Mouse (Mus musculus): Measurements from ENCODE around the gene Zfp827. TPM values are rescaled to one million over a fixed set of nuclear protein-coding genes. Genes with fewer than 3 reads are reported as not detected.

Gene Zfp827
- total and polyA plus RNA-seq, 3 experiments, result 3.1 to 19.3 (median 3.2) TPM

- no peak for DNase-seq (ENCODE audit: low spot score)
- Histone ChIP-seq H3K4me1 (ENCODE audit: insufficient read depth, low read depth, low read length) (no peaks in the 10 kb centered on the region), H3K4me3 (ENCODE audit: low read depth, low read length) (no peak overlapping the region), H3K27me3 (ENCODE audit: insufficient read depth, low read length) (no peaks in the 10 kb centered on the region), H3K36me3 (replicated peaks) (peaks cover 64% of the 10 kb centered on the region), H3K9me3 (replicated peaks) (no peaks in the 10 kb centered on the region)
- TF ChIP-seq CTCF (IDR thresholded peaks at IDR 0.05; ENCODE audit: low read depth, low read length) (no peak), GATA1 (IDR thresholded peaks at IDR 0.05; ENCODE audit: borderline replicate concordance, low read length) (no peak), POLR2AphosphoS5 (IDR thresholded peaks at IDR 0.05; ENCODE audit: insufficient replicate concordance, low read depth, low read length) (no peak), GATA2 (IDR thresholded peaks at IDR 0.05; ENCODE audit: borderline replicate concordance, low read depth, low read length) (no peak), TAL1 (conservative IDR thresholded peaks at IDR 0.05; ENCODE audit: low read depth, low read length) (no peak)
- no peak for ATAC-seq (ENCODE audit: extremely low read depth, insufficient number of reproducible peaks, low FRiP score, poor library complexity, severe bottlenecking)
Observed at GRCm38 (mm10) chr8:79159397-79159796, 131.2 kb downstream of the Zfp827 start.

- Histone ChIP-seq H3K27me3 (ENCODE audit: insufficient read depth, low read length) (no peaks in the 10 kb centered on the region), H3K36me3 (replicated peaks) (peaks cover 62% of the 10 kb centered on the region), H3K4me3 (ENCODE audit: low read depth, low read length) (no peak overlapping the region), H3K9me3 (replicated peaks) (no peaks in the 10 kb centered on the region), H3K4me1 (ENCODE audit: insufficient read depth, low read depth, low read length) (no peaks in the 10 kb centered on the region)
- no peak for ATAC-seq (ENCODE audit: extremely low read depth, insufficient number of reproducible peaks, low FRiP score, poor library complexity, severe bottlenecking)
- no peak for DNase-seq (ENCODE audit: low spot score)
- TF ChIP-seq TAL1 (conservative IDR thresholded peaks at IDR 0.05; ENCODE audit: low read depth, low read length) (no peak), CTCF (IDR thresholded peaks at IDR 0.05; ENCODE audit: low read depth, low read length) (no peak), GATA1 (IDR thresholded peaks at IDR 0.05; ENCODE audit: borderline replicate concordance, low read length) (no peak), POLR2AphosphoS5 (IDR thresholded peaks at IDR 0.05; ENCODE audit: insufficient replicate concordance, low read depth, low read length) (no peak), GATA2 (IDR thresholded peaks at IDR 0.05; ENCODE audit: borderline replicate concordance, low read depth, low read length) (no peak)
Observed at GRCm38 (mm10) chr8:79160302-79160701, 132.1 kb downstream of the Zfp827 start.

- ATAC-seq (ENCODE audit: extremely low read depth, insufficient number of reproducible peaks, low FRiP score, poor library complexity, severe bottlenecking), result no peak
- Histone ChIP-seq H3K4me1 (ENCODE audit: insufficient read depth, low read depth, low read length) (no peaks in the 10 kb centered on the region), H3K4me3 (ENCODE audit: low read depth, low read length) (no peak overlapping the region), H3K36me3 (replicated peaks) (peaks cover 64% of the 10 kb centered on the region), H3K27me3 (ENCODE audit: insufficient read depth, low read length) (no peaks in the 10 kb centered on the region), H3K9me3 (replicated peaks) (no peaks in the 10 kb centered on the region)
- DNase-seq (ENCODE audit: low spot score), result no peak
- TF ChIP-seq TAL1 (conservative IDR thresholded peaks at IDR 0.05; ENCODE audit: low read depth, low read length) (no peak), CTCF (IDR thresholded peaks at IDR 0.05; ENCODE audit: low read depth, low read length) (no peak), GATA2 (IDR thresholded peaks at IDR 0.05; ENCODE audit: borderline replicate concordance, low read depth, low read length) (no peak), GATA1 (IDR thresholded peaks at IDR 0.05; ENCODE audit: borderline replicate concordance, low read length) (no peak), POLR2AphosphoS5 (IDR thresholded peaks at IDR 0.05; ENCODE audit: insufficient replicate concordance, low read depth, low read length) (no peak)
Observed at GRCm38 (mm10) chr8:79161172-79161778, 133.0 kb downstream of the Zfp827 start.

- no peaks in the 10 kb centered on the region for H3K27me3 ChIP-seq (ENCODE audit: insufficient read depth, low read length)
- H3K4me3 ChIP-seq (ENCODE audit: low read depth, low read length), result no peak overlapping the region
- no peaks in the 10 kb centered on the region for H3K9me3 ChIP-seq (replicated peaks)
- H3K36me3 ChIP-seq (replicated peaks), result peaks cover 61% of the 10 kb centered on the region
- ATAC-seq (ENCODE audit: extremely low read depth, insufficient number of reproducible peaks, low FRiP score, poor library complexity, severe bottlenecking), result no peak
- TF ChIP-seq GATA1 (IDR thresholded peaks at IDR 0.05; ENCODE audit: borderline replicate concordance, low read length), result no peak
- no peaks in the 10 kb centered on the region for H3K4me1 ChIP-seq (ENCODE audit: insufficient read depth, low read depth, low read length)
- DNase-seq (ENCODE audit: low spot score), result no peak
Observed at GRCm38 (mm10) chr8:79162533-79163308, 134.5 kb downstream of the Zfp827 start.

- Histone ChIP-seq H3K4me3 (ENCODE audit: low read depth, low read length) (no peak overlapping the region), H3K4me1 (ENCODE audit: insufficient read depth, low read depth, low read length) (no peaks in the 10 kb centered on the region), H3K27me3 (ENCODE audit: insufficient read depth, low read length) (no peaks in the 10 kb centered on the region), H3K36me3 (replicated peaks) (peaks cover 49% of the 10 kb centered on the region), H3K9me3 (replicated peaks) (no peaks in the 10 kb centered on the region)
- TF ChIP-seq POLR2AphosphoS5 (IDR thresholded peaks at IDR 0.05; ENCODE audit: insufficient replicate concordance, low read depth, low read length) (no peak), CTCF (IDR thresholded peaks at IDR 0.05; ENCODE audit: low read depth, low read length) (no peak), TAL1 (conservative IDR thresholded peaks at IDR 0.05; ENCODE audit: low read depth, low read length) (no peak), GATA1 (IDR thresholded peaks at IDR 0.05; ENCODE audit: borderline replicate concordance, low read length) (no peak), GATA2 (IDR thresholded peaks at IDR 0.05; ENCODE audit: borderline replicate concordance, low read depth, low read length) (no peak)
- DNase-seq (ENCODE audit: low spot score) (no peak), ATAC-seq (ENCODE audit: extremely low read depth, insufficient number of reproducible peaks, low FRiP score, poor library complexity, severe bottlenecking) (no peak)
Observed at GRCm38 (mm10) chr8:79164336-79164735, 136.1 kb downstream of the Zfp827 start.

GRCm38 (mm10) chr8:79165276-79165675 is 137.0 kb downstream of the Zfp827 start:
- H3K9me3 ChIP-seq (replicated peaks), result no peaks in the 10 kb centered on the region
- H3K36me3 ChIP-seq (replicated peaks), result peaks cover 48% of the 10 kb centered on the region
- H3K4me1 ChIP-seq (ENCODE audit: insufficient read depth, low read depth, low read length), result no peaks in the 10 kb centered on the region
- H3K4me3 ChIP-seq (ENCODE audit: low read depth, low read length), result no peak overlapping the region
- no peak for ATAC-seq (ENCODE audit: extremely low read depth, insufficient number of reproducible peaks, low FRiP score, poor library complexity, severe bottlenecking)
- no peak for TF ChIP-seq GATA1 (IDR thresholded peaks at IDR 0.05; ENCODE audit: borderline replicate concordance, low read length)
- TF ChIP-seq POLR2AphosphoS5 (IDR thresholded peaks at IDR 0.05; ENCODE audit: insufficient replicate concordance, low read depth, low read length), result no peak
- no peak for TF ChIP-seq TAL1 (conservative IDR thresholded peaks at IDR 0.05; ENCODE audit: low read depth, low read length)
- TF ChIP-seq CTCF (IDR thresholded peaks at IDR 0.05; ENCODE audit: low read depth, low read length), result no peak
- TF ChIP-seq GATA2 (IDR thresholded peaks at IDR 0.05; ENCODE audit: borderline replicate concordance, low read depth, low read length), result no peak
- H3K27me3 ChIP-seq (ENCODE audit: insufficient read depth, low read length), result no peaks in the 10 kb centered on the region
- no peak for DNase-seq (ENCODE audit: low spot score)

Data from G1E (cell line).